Mouse (Mus musculus) kidney, adult 8-10 months (tissue): ENCODE results near the gene Inka1.

Source experiments
- DNase-seq, 2 experiments: peaks; one replicate each; pipeline ENCODE4 v3.0.0; 2022

Gene Inka1

GRCm38 (mm10) chr9:107983421-107983890 lies 2.2 kb downstream of the Inka1 start:
- peak; percentile 79 to 89 for DNase-seq

GRCm38 (mm10) chr9:107982681-107983346 lies 2.9 kb downstream of the Inka1 start, which contains the start of gene Gm20661:
Gm20661 (plus strand) TSS chr9:107983058.
- DNase-seq: peak; percentile 63 to 72

GRCm38 (mm10) chr9:107981684-107982605 lies 3.7 kb downstream of the Inka1 start:
- no peak for DNase-seq

GRCm38 (mm10) chr9:107978815-107979214 lies 6.9 kb downstream of the Inka1 start:
- no peak for DNase-seq

GRCm38 (mm10) chr9:107975399-107976386 lies 10.0 kb downstream of the Inka1 start, which contains the start of gene Uba7:
Uba7 (plus strand) TSS chr9:107975505.
- DNase-seq: peak; percentile 24 to 37

GRCm38 (mm10) chr9:107974491-107975171 lies 11.0 kb downstream of the Inka1 start:
- DNase-seq: no peak

- no peak for DNase-seq
These were observed 13.8 kb downstream of the Inka1 start for GRCm38 (mm10) chr9:107971690-107972541.

- no peak for DNase-seq
These were observed 15.4 kb downstream of the Inka1 start for GRCm38 (mm10) chr9:107970311-107970710.

- DNase-seq: no peak
These were observed 17.1 kb downstream of the Inka1 start for GRCm38 (mm10) chr9:107968531-107968930.

- DNase-seq: no peak
These were observed 18.2 kb downstream of the Inka1 start for GRCm38 (mm10) chr9:107967437-107967836.

GRCm38 (mm10) chr9:107966676-107967075 lies 19.0 kb downstream of the Inka1 start:
- no peak for DNase-seq

GRCm38 (mm10) chr9:107964681-107965080 lies 21.0 kb downstream of the Inka1 start:
- no peak for DNase-seq

- peak; percentile 41 to 76 for DNase-seq
These were observed 22.0 kb downstream of the Inka1 start for GRCm38 (mm10) chr9:107963700-107964099.

GRCm38 (mm10) chr9:107962916-107963315 lies 22.8 kb downstream of the Inka1 start:
- no peak for DNase-seq

- no peak for DNase-seq
These were observed 23.8 kb downstream of the Inka1 start for GRCm38 (mm10) chr9:107961881-107962280.

GRCm38 (mm10) chr9:107961351-107961762 lies 24.3 kb downstream of the Inka1 start:
- DNase-seq: no peak

GRCm38 (mm10) chr9:107960928-107961327 lies 24.8 kb downstream of the Inka1 start:
- no peak for DNase-seq

GRCm38 (mm10) chr9:107959896-107960295 lies 25.8 kb downstream of the Inka1 start:
- DNase-seq: no peak

GRCm38 (mm10) chr9:107957141-107957540 lies 28.5 kb downstream of the Inka1 start:
- no peak for DNase-seq

GRCm38 (mm10) chr9:107955613-107956289 lies 29.9 kb downstream of the Inka1 start:
- no peak for DNase-seq
